Mouse (Mus musculus): Measurements from ENCODE around the gene Nkapl.
"Not testable (repeated sequence)": the region's sequence is repeated elsewhere in the genome, so short reads cannot be mapped to it uniquely, and the experiment has no call there.

The Nkapl gene

DNA sequence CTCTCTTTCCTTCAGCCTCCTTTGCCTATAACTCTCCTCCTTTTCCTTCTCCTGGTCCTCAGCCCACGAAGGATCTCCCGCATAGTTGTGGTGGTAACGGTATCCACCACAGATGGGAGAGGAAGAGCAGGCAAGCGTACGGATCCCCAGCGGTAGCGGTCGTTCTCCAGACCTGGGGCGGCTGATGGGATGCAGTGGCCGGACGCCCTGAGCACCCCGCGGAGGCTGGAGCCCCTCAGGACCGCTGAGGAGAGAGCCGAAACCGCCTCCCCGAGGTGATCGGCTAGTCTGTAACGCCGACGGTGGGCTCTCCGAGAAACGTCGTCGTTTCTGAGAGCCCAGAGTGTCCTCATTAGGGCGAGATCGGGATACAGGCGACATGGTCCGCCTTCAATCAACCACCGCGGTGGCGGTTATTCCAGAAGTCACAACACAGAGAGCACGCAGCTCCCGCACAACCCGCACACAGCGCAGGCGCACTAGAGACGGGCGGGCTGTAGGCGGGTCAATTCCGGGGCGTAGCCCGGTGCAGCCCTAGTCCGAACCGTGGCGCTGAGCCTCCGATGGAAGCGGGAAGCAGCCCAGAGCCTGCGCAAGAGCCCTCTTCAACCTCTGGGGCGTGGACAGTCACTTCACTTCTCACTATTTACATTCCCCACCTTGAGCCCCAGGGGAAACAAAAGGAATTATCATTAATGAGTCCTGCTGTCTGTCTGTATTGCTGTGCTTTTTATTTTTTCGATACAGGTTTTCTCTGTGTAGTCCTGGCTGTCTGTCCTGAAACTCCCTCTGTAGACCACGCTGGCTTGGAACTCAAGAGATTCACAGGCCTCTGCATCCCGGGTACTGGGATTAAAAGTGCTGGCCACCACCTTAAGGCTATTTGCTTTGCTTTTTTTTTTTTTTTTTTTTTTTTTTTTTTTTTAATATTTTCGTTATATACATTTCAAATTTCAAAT, at the start of gene Nkapl:
TSS of gene Nkapl (minus strand) at position 449 of the 959 bp plus-strand sequence.
- peak; percentile 42 for DNase-seq (ENCODE audit: low spot score)

DNA sequence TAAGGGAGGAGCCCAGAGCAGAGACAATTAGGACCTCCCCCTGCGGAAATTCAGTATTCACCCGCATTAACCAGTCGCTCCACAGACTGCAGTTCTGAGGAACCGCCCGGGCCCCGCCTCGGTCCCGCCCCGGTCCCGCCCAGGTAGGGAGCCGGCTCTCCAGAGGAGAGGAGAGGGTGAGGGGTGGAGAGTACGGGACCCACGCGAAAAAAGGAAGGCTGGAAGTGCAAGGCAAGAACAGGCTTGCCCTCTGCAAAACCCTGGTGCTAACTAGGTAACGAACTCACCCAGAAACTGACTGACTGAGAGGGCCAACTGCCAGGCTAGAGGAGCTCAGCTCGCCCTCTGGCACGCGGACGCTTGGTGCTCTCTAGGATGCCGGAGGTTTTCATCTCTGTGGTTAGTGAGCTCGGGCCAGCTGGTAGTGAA, 37.9 kb upstream of the Nkapl start:
- DNase-seq (ENCODE audit: low spot score): peak; percentile 73

DNA sequence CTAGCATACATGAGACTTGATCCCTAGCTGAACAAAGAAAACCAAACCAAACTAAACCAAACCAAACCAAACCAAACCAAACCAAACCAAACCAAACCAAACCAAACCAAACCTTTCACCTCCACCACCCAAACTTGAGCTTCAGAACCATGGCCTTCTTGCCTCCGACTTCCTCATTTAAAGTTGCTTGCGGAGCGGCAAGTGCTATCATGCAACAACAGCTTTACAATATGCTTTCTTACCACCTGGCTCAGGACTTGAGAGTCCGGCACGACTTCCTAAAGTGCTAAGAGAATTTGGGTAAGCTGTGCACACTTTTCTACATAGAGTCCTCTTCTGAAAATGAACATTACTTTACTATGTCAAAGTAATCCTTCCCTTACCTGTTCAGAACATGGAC, 34.0 kb upstream of the Nkapl start:
- no peak for DNase-seq (ENCODE audit: low spot score)

DNA sequence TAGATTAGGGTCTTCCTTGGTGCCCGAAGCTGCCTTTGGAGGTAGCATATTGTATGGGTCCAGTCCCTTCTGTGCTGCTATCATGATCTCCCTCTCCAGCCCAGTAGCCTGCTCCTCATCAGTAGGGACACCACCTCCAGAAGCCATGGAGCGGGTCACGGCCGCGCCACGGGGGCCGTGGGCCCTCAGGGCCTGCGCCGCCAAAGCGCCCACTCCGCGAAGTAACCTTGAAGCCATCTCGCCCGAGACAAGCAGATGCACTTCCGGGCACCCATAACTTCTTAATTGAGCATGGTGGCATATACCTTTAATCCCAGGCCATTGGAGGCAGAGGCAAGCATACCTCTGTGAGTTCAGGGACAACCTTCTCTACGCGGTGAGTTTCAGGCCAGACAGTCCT, 32.9 kb upstream of the Nkapl start, which contains the start of gene Gm11273:
TSS of gene Gm11273 (minus strand) at position 237 of the 400 bp plus-strand sequence.
- DNase-seq (ENCODE audit: low spot score): not testable (repeated sequence)

DNA sequence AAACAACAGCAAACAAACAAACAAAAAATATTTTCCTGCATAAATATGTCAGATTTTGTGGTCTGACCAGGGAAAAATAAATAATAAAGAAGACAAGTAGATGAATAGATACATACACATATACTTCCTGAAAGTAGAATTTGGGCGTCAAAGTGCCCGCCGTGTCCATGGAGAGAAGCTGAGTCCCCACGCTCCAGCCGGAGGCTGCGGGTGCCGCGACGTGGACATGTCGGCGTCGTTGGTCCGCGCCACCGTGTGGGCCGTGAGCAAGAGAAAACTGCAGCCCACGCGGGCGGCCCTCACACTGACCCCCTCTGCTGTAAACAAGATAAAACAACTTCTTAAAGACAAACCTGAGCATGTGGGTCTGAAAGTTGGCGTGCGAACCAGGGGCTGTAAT, 26.8 kb upstream of the Nkapl start, which contains the start of gene AK157302:
TSS of gene AK157302 (plus strand) at position 144 of the 400 bp plus-strand sequence.
- peak; percentile 6 for DNase-seq (ENCODE audit: low spot score)

DNA sequence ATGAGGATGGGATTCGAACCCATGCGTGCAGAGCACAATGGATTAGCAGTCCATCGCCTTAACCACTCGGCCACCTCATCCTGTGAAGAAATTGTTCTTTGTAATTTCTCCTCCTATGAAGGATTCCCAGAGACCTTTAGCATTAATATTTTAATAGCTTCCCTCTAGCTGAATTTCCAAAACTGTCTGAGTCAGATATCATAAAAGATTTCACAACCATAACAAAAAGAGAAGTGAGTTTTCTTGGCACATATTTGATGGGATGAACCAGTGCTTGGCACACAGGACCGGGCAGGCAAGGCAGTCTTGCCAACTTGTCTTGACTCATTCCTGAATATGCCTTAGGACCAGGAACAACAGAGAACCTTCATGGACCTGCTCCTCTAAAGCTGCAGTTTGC, 24.5 kb upstream of the Nkapl start:
- DNase-seq (ENCODE audit: low spot score): no peak

DNA sequence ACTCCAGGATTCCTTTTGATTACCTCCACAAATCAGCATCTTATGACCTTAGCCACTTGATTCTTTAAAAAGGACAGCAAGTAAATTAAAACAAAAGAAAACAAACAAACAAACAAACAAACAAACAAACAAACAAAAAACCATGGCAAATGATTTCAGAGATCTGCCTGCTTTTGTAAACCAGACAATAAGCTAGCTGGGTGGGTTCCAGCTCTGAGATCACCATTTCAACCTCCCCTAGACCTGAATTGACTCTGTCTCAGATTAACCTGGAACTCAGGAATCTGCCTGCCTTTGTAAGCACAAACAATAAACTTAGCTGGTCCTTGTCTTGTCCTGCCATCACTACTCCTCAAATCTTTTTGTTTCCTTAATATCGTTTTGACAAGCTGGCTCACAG, 18.6 kb upstream of the Nkapl start:
- DNase-seq (ENCODE audit: low spot score): no peak

DNA sequence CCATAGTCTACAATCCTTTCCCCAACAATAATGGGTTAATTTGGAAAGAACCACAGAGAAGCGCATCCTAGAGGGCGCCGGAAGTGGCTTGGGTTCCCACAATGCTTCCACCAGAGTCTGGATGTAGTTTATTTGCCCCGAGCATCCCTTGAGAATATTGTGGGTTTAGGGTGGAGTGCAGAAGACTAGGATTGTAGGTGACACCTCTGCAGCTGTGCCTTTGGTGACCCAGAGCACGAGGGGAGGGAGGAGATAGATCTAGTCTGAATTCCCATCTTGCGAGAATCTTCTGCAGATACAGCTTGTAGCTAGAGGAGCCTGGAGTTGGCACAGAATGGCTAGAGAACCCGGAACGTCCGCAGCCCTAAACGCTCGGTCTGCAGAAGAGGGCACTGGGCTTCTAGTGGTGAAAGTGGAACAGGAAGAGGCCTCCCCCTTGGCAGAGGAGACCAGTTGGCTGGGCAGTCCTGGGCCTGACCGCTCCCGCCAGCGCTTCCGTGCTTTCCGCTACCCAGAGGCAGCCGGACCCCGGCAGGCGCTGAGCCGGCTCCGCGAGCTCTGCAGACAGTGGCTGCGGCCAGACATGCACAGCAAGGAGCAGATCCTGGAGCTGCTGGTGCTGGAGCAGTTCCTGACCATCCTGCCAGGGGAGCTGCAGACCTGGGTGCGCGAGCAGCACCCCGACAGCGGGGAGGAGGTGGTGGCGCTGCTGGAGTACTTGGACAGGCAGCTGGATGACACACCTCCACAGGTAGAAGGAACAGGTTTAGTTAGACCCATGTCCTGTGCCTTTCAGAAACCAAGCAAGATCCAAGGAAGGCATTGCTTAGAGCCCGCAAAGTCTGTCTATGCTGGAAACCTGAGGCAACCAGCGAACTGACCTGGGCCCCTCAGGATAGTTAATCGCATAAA, 10.7 kb upstream of the Nkapl start, which contains the start of the genes Zkscan4 and Gm10065:
TSS of gene Zkscan4 (plus strand) at position 149 of the 912 bp plus-strand sequence.
TSS of gene Gm10065 (minus strand) at position 683 of the 912 bp plus-strand sequence.
- not testable (repeated sequence) for DNase-seq (ENCODE audit: low spot score)

DNA sequence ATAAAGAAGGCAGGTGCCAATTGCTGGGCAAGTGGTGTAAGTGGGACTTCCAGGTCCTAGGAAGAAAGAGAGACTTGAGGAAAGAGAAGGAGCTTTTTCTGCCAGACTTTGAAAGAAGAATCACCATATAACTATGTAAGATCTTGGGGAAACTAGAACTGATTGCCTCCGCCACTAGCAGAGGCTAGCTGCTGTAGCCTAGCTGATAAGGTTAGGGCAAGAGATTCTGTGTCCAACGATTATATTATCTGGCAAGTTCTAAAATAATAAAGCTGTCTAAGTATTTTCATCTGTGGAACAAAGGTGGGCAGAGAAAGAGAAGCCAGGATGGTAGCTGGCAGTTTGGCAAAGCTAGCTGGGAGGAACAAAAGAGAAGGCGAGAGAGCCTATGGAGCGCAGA, 4.1 kb upstream of the Nkapl start:
- DNase-seq (ENCODE audit: low spot score): no peak

DNA sequence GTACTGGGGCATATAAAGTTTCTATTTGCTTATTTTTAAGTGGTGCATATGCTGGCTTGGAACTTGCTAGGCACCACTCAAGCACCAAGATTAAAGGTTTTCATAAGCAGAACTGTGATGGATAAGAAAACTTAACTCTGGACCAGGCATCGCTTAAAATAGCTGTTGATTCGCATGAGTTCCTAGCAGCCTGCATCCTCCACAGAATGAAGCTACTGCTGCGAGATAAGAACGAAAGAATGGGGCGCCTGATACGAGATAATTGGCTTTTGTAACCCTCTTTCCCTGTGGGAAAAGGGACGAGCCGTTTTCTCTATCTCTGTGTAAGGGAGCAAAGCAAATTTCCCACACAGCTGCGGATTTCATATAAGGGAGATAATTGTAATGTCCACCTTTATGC, 788 bp upstream of the Nkapl start:
- DNase-seq (ENCODE audit: low spot score): no peak

DNA sequence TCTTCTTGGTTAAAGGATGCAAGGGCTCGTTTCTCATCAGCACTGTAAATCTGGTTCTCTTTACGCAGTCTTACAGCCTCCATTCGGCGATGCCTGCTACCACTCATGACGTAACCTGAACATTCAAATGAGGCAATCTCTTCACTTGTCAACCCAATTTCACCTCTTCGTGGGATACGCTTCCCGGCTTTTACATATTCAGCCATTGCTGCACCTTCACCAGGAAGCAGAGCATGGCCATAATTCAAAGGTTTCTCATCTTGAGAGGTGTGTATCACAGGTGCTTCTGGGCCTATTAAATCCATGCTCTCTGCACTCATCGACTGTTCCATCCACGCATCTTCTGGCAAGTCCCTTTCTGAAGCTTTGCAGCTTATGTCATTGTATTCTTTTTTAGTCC, 973 bp downstream of the Nkapl start:
- DNase-seq (ENCODE audit: low spot score): no peak

DNA sequence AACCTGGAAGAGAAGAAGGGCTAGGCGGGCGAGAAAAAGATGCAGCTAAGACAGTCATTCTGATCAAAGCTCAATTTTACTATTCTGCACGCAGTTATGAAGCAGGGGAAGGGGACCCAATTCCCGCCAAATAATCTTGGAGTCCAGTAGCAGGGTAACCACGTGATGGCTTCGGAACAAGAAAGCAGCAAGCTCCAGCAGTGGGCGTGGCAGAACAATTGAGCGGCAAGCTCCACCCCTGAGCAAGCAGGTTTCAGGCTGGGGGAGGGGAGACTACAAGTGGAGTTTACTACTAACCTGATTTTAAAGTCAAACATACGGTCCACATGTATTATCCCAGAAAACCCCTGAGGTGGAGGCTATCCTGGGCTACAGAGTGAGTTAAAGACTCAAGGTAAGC, 5.8 kb downstream of the Nkapl start:
- DNase-seq (ENCODE audit: low spot score): not testable (repeated sequence)

DNA sequence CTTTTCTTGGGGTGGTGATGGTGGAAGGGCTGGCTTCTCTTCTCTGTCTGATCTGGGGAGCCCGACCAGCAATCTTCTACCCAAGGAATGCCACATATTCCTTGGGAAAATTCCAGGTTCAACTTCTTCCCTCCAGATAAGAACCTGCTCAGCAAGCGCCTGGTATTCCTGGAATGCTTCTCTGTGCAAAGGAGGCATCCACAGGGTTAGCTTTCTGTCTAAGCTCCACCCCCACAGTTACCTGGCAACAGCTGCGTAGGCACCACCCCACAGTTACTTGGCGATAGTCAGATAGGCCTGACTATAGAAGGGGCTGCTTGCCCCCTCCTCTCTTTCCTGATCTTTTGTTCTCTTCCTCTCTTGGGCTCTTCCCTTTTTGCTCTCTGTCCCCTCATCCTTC, 12.0 kb downstream of the Nkapl start:
- no peak for DNase-seq (ENCODE audit: low spot score)

DNA sequence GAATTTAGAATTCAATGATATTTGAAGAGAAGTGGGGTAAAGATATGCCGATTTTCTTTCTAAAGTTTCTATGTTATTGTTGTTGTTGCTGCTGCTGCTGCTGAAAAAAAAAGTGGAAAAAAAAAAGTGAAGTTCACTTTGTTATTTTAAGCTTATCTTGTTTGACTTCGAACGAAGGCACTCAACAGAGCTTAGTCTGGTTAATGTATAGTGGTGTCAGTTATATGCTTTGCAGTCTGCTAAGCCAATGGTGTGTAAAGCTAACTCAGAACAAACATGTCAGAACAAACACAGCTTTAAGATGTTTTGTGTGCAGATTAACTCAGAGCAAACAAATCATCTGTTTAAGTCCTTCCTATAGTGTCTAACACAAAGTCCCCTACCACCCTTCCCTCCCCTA, 14.2 kb downstream of the Nkapl start:
- no peak for DNase-seq (ENCODE audit: low spot score)

DNA sequence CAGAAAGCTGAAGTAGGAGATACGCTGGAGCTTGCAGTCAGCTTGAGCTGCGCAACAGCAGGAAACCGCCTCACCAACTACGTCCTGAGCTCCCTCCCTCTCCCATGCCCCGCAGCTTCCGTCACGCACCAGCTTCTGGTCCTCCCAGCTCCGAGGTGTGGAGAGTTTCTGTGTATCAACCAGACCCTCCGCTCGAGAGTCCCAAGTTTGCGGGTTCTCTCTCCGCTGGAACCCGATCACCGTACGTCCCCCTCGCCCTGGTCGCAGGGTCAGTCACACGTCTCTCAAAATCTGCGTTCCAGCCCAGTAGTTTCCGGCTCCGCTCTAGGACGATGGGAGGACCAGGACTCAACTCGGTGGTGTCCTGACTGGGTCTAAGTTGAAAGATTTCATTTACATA, 14.9 kb downstream of the Nkapl start, which contains the start of gene Zscan26:
TSS of gene Zscan26 (minus strand) at position 282 of the 400 bp plus-strand sequence.
- peak; percentile 70 for DNase-seq (ENCODE audit: low spot score)

DNA sequence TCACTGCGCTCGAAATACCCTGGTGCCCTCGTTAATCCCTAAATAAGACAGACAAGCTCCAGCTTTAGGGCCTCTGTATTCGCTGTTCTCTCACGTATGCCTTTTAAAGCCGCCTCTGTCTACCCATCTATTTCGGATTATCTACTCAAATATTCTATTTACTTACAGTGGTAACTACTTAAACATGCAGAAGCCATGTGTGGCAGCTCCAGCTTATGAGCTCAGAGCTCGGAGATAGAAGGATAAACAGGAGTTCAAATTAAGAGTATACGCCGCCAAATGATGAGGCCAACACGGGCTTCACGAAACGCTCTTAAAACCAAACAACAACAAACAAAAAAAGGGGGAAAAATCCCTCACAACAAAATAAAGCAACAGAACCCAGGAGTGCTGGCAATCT, 15.3 kb downstream of the Nkapl start:
- DNase-seq (ENCODE audit: low spot score): no peak

DNA sequence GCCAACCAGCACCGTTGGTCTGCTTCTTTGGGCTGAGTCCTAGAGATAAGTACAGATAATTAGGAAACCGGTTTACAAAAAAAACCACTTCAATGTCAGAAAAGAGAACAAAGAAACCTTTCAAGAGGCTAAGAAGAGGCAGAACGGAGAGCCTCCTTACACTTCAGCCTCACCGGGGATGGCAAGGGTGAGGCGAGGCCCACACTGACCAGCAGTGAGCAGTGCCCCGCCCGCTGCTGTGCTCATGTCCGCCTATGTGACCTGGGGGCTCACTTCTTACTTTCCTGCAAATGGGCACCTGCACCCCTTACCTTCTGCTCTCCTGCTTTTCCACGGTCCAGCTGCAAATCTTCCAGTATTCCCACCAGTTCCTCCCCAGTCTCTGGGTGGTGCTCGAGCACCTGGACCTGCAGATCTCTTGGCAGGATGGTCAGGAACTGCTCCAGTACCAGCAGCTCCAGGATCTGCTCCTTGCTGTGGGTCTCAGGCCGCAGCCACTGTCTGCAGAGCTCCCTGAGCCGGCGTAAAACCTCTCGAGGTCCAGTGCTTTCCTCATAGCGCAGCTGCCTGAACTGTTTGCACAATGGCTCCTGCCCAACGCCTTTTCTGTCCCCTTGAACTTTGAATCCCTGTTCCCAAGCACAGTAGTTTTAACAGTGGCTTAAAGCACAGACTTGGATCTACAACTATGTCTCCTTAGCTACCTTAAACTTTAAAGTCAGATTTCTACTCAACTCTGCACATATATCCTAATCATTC, 20.3 kb downstream of the Nkapl start:
- no peak for DNase-seq (ENCODE audit: low spot score)

DNA sequence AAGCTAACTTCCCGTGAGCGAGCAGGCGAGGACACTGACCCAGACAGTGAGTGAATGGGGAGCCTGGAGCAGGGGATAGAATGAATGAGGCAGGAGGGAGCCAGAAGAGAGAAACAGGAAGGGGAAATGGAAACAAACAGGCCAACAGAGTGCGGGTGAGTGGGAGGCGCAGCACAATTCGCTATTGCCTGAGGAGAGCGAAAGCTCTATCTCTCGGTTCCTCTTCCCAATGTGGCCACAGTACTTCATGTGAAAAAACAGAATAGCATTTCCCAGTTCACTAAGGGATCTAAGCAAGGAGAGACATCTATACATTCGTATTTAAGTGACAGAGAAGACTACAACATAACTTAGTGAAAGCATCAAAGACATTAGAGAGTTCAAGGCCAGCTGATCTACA, 21.5 kb downstream of the Nkapl start:
- DNase-seq (ENCODE audit: low spot score): no peak

DNA sequence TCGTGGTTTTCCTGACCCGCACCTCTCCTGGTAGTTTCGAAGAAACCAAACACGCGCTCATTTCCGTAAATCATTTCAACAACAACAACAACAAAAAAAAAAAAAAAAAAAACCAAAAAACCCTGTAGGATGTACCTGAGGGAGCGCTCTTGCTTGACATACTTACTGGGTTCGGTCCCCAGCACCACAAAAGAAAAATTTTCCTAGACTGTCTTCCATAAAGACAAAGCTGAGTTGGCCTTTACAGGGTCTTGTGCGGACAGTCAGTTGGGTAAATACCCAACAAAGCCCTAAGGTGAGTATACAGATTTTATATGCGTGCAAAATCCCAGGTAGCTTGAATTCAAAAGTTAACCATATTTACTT, 27.1 kb downstream of the Nkapl start:
- DNase-seq (ENCODE audit: low spot score): no peak

DNA sequence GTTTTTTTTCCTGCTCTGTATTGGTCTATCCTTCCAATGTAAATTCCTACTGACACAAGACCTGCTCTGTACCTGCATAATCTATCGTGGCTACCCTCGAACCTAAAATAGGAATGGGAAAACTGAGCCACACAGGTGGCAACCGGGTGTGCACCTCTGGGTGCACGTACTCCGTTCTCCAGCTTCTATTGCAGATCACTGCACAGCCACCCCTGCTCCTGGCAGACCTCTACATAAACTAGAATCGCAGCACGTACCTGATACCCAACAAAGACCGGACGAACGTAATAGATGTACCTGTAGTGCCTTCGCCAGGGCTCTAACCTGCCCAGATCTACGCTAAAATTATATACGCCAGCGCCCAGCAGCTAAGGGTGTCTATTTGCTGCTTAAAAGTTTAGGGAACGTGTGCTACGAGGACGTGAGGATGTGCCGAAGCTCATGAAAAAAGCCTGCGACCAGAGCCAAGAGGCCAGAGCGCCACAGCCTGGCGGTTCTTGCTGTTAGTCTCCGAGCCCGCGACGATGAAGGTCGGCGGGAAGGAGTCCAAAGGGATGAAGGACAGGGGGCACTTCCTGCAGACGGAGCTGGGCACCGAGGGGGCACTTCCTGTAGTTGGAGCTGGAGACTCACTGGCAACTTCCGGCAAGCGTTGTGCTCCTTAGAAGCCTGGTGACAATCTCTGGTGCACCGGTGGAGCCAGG, 27.7 kb downstream of the Nkapl start, which contains the start of gene Pgbd1:
TSS of gene Pgbd1 (minus strand) at position 556 of the 704 bp plus-strand sequence.
- peak; percentile 60 for DNase-seq (ENCODE audit: low spot score)

DNA sequence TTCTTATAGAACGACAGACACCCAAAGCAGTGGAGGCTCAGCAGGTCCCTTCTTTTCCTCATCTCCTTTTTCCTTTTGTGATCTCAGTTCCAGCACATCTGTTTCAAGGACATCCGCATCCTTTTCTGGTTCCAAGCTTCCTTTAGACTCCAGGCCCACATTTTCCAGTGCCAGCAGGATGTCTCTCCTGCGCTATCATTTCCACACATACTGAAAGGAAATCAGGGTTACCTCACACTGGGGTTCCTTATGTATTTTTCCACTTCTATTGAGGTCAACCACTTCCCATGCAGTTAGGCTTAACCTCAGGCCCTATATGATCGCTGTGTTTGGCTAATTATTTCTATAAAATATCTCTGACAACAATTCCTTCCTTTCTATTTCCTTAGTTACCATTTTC, 32.8 kb downstream of the Nkapl start:
- DNase-seq (ENCODE audit: low spot score): no peak
